Mouse (Mus musculus) midbrain, embryonic 15.5 days (tissue): ENCODE data around the gene Prss50. TPM values are rescaled to one million over a fixed set of nuclear protein-coding genes. Genes with fewer than 3 reads are reported as not detected.
"Not testable (repeated sequence)": the region's sequence is repeated elsewhere in the genome, so short reads cannot be mapped to it uniquely, and the experiment has no call there.

Source experiments
- ATAC-seq: fragments of 200-750 bp; cut with Nextera tagmentation; replicated peaks from 2 replicates; pipeline ENCODE4 v1.8.0; 2017; ENCODE audit warnings: moderate TSS enrichment
- H3K27ac ChIP-seq: fragments of 300-500 bp; sonication (generic); 2 replicates; pipeline ENCODE4 v1.5.1; 2015; ENCODE audit warnings: mild to moderate bottlenecking, inconsistent platforms
- H3K27me3 ChIP-seq: fragments of 300-500 bp; sonication (generic); replicated peaks from 2 replicates; pipeline ENCODE4 v1.6.1; 2015; ENCODE audit warnings: inconsistent platforms
- H3K36me3 ChIP-seq: fragments of 300-500 bp; sonication (generic); replicated peaks from 2 replicates; pipeline ENCODE4 v1.6.1; 2015; ENCODE audit warnings: inconsistent platforms
- H3K4me1 ChIP-seq: fragments of 300-500 bp; sonication (generic); 2 replicates; pipeline ENCODE4 v1.6.1; 2015; ENCODE audit warnings: inconsistent platforms
- H3K4me2 ChIP-seq: fragments of 300-500 bp; sonication (generic); 2 replicates; pipeline ENCODE4 v1.6.1; 2015; ENCODE audit warnings: inconsistent platforms, mild to moderate bottlenecking, moderate library complexity
- H3K4me3 ChIP-seq: fragments of 300-500 bp; sonication (generic); 2 replicates; pipeline ENCODE4 v1.5.1; 2015; ENCODE audit warnings: mild to moderate bottlenecking, inconsistent platforms
- H3K9ac ChIP-seq: fragments of 300-500 bp; sonication (generic); 2 replicates; pipeline ENCODE4 v1.6.1; 2015; ENCODE audit warnings: mild to moderate bottlenecking, inconsistent platforms
- H3K9me3 ChIP-seq: fragments of 300-500 bp; sonication (generic); 2 replicates; pipeline ENCODE4 v1.6.1; 2016; ENCODE audit warnings: inconsistent platforms
- WGBS: fragments of 180-500 bp; shearing (Covaris S2); methylation state at CpG from one replicate; pipeline ENCODE4 v1.1.7; 2015; ENCODE audit warnings: mixed read lengths; 5-methylcytosine and 5-hydroxymethylcytosine counted together
- polyA plus RNA-seq: library from polyadenylated mRNA; unstranded; fragments of >200 nt; fragmentation: Nextera tagmentation; extraction: Ambion mirVana; gene quantifications from 2 replicates; pipeline ENCODE4 v1.2.1, GENCODE M21; 2015

Prss50 gene
- polyA plus RNA-seq: 0.20 TPM in 1 of 2 replicates, not detected in the other

DNA sequence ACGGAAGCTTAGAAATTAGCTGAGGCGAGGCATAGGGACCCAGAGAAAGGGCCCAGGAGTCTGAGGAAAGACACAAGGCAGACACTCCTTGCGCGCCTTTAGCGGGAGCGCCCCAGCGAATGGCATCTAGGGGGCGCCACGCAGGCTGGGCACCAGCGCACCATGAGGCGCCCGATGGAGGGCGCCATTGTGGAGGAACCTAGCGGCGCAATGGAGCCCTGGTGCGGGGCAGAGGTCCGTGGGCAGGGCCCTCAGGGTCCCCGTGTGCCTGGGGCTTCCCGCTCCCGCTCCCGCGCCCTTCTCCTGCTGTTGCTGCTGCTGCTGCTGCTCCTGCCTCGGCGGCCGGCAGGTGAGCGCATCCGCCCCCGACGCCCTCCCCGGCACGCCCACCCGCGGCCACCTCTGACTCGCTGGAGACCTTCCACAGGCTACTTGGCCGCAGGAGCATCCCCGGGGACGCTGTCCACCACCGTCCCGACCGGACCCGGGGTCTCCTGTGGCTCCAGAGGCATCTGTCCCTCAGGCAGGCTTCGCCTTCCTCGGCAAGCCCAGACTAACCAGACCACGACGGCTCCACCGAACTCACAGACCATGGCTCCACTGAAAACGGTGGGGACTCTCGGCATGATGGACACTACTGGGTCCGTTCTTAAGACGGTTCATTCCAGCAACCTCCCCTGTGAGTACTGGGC is at the start of gene Prss50:
Prss50 (plus strand) TSS at position 187 of the 692 bp plus-strand sequence.
- H3K27me3 ChIP-seq: peaks cover 17% of the 10 kb centered on the region
- H3K36me3 ChIP-seq: no peaks in the 10 kb centered on the region
- H3K4me3 ChIP-seq: peak within 1 kb of the TSS; percentile 27; the same call in 1 of the 2 replicates
- no peak within 1 kb of the TSS for H3K27ac ChIP-seq
- no peaks in the 10 kb centered on the region for H3K9me3 ChIP-seq
- no peak for ATAC-seq
- 8% methylated on average over 48 of the region's 50 CpGs for WGBS
- H3K9ac ChIP-seq: no peak within 1 kb of the TSS
- peaks cover 5% of the 10 kb centered on the region for H3K4me1 ChIP-seq
- H3K4me2 ChIP-seq: peak within 1 kb of the TSS; percentile 50

DNA sequence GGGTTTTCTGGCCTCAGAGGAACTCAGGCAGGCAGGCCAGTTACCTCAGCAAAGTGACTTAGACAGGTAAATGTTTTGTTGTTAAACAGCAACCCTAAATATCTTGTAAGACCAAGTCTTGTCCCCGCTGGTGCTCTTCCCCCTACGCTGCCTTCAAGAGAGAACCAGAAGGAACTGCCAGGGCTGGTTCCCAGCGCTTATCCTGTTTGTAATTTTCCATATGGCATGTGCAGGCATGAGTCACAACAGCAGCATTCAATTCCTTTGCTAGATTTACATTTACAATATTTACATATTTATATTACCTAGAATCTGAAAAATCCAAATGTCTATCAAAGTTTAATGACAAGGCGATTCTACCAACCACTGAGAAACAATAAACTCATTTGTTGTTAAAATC is 47.7 kb upstream of the Prss50 start:
- Histone ChIP-seq H3K27ac (no peak overlapping the region), H3K9me3 (no peaks in the 10 kb centered on the region), H3K4me3 (no peak overlapping the region), H3K4me2 (no peak overlapping the region), H3K4me1 (no peaks in the 10 kb centered on the region), H3K36me3 (no peaks in the 10 kb centered on the region), H3K27me3 (no peaks in the 10 kb centered on the region), H3K9ac (no peak overlapping the region)
- ATAC-seq: no peak
- WGBS: 86% methylated on average over 4 of the region's 4 CpGs

DNA sequence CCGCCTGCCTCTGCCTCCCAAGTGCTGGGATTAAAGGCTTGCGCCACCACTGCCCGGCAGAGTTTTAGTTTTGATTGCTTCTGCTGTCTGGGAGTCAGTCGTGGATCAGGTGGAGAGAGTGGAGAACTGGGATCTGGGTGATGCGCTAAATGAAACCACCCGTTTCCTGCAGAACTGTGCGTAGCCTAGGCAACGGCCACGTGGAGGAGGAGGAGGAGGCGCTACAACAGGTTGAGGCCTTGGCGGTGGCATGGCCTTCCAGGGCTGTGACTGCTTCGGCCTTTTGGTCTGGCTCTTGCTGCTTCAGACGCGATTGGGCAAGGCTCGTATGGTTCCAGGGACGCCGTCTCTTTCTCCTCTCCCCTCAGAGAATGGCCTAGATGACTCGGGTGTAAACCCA is 44.0 kb upstream of the Prss50 start, which contains the start of gene Prss44:
Prss44 (plus strand) TSS at position 206 of the 400 bp plus-strand sequence.
- no peak within 1 kb of the TSS for H3K9ac ChIP-seq
- 65% methylated on average over 18 of the region's 18 CpGs for WGBS
- no peak within 1 kb of the TSS for H3K4me3 ChIP-seq
- no peak within 1 kb of the TSS for H3K4me2 ChIP-seq
- H3K36me3 ChIP-seq: no peaks in the 10 kb centered on the region
- no peak within 1 kb of the TSS for H3K27ac ChIP-seq
- H3K4me1 ChIP-seq: no peaks in the 10 kb centered on the region
- H3K9me3 ChIP-seq: no peaks in the 10 kb centered on the region
- H3K27me3 ChIP-seq: no peaks in the 10 kb centered on the region
- no peak for ATAC-seq

DNA sequence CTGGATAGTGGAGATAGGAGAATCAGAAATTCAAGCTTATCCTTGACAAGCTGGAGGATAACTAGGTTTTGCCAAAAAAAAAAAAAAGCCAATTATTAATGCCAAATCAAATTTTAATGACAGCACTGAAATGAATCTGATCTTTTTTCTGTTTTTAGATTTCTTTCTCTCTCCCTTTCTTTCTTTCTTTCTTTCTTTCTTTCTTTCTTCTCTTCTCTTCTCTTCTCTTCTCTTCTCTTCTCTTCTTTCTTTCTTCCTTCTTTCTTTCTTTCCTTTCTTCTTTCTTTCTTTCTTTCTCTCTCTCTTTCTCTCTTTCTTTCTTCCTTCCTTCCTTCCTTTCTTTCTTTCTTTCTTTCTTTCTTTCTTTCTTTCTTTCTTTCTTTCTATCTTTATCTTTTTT is 37.2 kb upstream of the Prss50 start:
- not testable (repeated sequence) for H3K9ac ChIP-seq, H3K4me2 ChIP-seq, H3K9me3 ChIP-seq, H3K4me3 ChIP-seq, H3K27ac ChIP-seq, ATAC-seq, H3K4me1 ChIP-seq, H3K36me3 ChIP-seq, H3K27me3 ChIP-seq

DNA sequence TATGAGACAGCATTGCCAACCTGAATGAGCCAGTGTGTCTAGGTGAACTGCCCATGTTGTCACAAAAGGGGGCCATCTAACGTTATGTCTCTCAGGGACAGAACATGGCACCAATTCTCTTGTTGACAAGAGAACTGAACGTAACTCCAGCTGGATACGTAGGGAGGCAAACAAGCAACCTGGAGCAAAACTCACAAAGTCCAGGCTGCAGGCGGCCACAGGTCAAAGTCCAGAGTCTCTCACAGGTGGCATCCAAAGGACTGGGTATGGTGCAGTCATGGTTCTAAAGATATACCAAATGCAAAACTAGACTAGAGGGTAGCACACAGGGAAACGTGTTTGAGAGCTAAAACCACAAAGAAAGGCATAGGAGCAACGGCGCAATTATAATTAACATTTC is 36.3 kb upstream of the Prss50 start:
- no peak overlapping the region for H3K9ac ChIP-seq
- no peaks in the 10 kb centered on the region for H3K27me3 ChIP-seq
- H3K4me3 ChIP-seq: no peak overlapping the region
- H3K4me1 ChIP-seq: no peaks in the 10 kb centered on the region
- H3K36me3 ChIP-seq: no peaks in the 10 kb centered on the region
- no peaks in the 10 kb centered on the region for H3K9me3 ChIP-seq
- H3K4me2 ChIP-seq: no peak overlapping the region
- no peak overlapping the region for H3K27ac ChIP-seq
- 94% methylated on average over 7 of the region's 7 CpGs for WGBS
- ATAC-seq: no peak

DNA sequence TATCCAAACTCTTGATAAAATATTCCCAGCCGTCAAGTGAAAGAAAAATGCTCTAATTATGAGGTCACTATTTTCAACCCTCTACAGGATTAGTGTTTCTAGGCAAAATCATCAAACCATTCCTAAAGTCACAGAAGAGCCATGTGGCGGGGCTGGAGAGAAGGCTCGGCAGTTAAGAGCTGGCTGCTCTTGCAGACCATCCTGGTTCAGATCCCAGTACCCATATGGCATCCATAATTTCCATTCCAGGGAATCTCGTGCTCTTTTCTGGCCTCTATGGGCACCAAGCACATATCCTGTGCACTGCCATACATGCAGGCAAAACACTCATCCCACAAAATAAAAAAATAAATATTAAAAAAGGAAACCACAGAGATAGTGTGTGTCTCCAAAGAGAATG is 32.3 kb upstream of the Prss50 start:
- no peaks in the 10 kb centered on the region for H3K4me1 ChIP-seq
- H3K36me3 ChIP-seq: no peaks in the 10 kb centered on the region
- 84% methylated on average over 4 of the region's 4 CpGs for WGBS
- no peaks in the 10 kb centered on the region for H3K9me3 ChIP-seq
- no peak overlapping the region for H3K4me2 ChIP-seq
- no peak overlapping the region for H3K27ac ChIP-seq
- no peak overlapping the region for H3K4me3 ChIP-seq
- no peak for ATAC-seq
- no peaks in the 10 kb centered on the region for H3K27me3 ChIP-seq
- H3K9ac ChIP-seq: no peak overlapping the region

DNA sequence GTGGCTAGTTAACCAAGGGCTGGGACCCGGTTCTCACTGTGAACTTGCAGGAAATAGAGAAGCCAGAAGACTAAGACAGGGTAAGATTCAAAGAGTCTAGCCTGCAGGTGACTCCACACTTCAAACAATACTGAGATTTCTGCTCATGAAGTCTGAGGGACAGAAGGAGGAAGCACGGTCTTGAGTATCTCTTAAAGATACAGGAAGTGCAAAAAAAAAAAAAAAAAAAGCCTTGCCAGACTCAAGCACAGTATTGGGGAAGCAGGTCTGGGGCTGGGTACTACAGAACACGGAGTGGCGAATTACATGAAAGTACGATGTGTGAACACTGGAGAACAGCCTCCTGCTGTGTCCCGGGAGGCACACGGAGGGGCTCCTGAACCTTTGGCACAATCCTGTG is 31.9 kb upstream of the Prss50 start:
- no peak for ATAC-seq
- Histone ChIP-seq H3K9me3 (no peaks in the 10 kb centered on the region), H3K27ac (no peak overlapping the region), H3K4me2 (no peak overlapping the region), H3K4me3 (no peak overlapping the region), H3K9ac (no peak overlapping the region), H3K4me1 (no peaks in the 10 kb centered on the region), H3K36me3 (no peaks in the 10 kb centered on the region), H3K27me3 (no peaks in the 10 kb centered on the region)
- 67% methylated on average over 7 of the region's 7 CpGs for WGBS

DNA sequence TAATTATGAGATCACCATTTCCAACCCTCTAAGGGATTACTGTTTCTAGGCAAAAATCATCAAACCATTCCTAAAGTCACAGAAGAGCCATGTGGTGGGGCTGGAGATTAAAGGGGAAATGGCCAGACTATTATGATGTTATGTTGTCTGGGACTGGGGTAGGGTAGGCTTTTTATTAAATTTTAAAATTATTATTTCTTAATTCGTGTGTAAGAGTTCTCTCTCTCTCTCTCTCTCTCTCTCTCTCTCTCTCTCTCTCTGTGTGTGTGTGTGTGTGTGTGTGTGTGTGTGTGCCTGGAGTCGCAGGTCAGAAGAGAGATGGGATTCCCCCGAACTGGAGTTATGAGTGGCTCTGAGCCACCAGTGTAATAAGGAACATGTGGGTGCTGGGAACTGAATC is 31.4 kb upstream of the Prss50 start, which contains the start of gene Prss43:
Prss43 (plus strand) TSS at position 301 of the 400 bp plus-strand sequence.
- Histone ChIP-seq H3K27ac (no peak within 1 kb of the TSS), H3K4me3 (no peak within 1 kb of the TSS), H3K9me3 (no peaks in the 10 kb centered on the region), H3K27me3 (no peaks in the 10 kb centered on the region), H3K9ac (no peak within 1 kb of the TSS), H3K4me1 (no peaks in the 10 kb centered on the region), H3K36me3 (no peaks in the 10 kb centered on the region), H3K4me2 (no peak within 1 kb of the TSS)
- 70% methylated on average over 3 of the region's 3 CpGs for WGBS
- ATAC-seq: no peak

DNA sequence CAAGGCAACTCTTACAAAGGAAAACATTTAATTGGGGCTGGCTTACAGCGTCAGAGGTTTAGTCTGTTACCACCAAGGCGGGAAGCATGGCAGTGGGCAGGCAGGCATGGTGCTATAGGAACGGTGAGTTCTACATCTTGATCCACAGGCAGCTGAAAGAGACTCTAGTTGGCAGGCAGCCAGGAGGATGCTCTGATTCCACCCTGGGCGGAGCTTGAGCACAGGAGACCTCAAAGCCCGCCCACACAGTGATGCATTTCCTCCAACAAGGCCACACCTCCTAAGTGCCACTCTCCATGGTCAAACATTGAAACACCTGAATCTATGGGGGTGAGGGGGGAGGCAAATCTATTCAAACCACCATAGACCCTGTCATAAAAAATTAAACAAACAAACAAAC is 24.7 kb upstream of the Prss50 start:
- 71% methylated on average over 5 of the region's 5 CpGs for WGBS
- Histone ChIP-seq H3K9ac (no peak overlapping the region), H3K9me3 (no peaks in the 10 kb centered on the region), H3K4me3 (no peak overlapping the region), H3K4me1 (no peaks in the 10 kb centered on the region), H3K36me3 (no peaks in the 10 kb centered on the region), H3K27me3 (no peaks in the 10 kb centered on the region), H3K27ac (no peak overlapping the region), H3K4me2 (no peak overlapping the region)
- ATAC-seq: no peak

DNA sequence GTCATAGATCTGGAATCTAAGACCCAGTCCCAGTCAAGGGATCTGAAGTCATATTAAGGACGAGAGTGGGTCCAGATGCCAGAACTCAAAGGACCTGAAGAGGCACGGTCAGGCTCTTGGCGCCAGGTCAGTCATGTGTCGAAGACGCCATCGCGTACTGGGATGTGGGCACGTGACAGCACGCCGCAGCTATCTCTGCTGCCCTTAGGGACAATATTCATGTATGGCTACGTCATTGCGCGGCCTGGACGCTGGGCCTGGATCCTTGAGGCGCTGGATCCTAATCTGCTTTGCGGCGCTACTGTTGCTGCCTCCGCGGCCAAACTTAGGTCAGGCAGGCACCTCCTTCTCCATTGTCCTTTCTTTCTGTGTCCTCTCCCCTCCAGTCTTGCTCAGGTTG is 23.4 kb upstream of the Prss50 start, which contains the start of gene Prss45:
Prss45 (plus strand) TSS at position 178 of the 400 bp plus-strand sequence.
- Histone ChIP-seq H3K9me3 (no peaks in the 10 kb centered on the region), H3K9ac (no peak within 1 kb of the TSS), H3K27ac (no peak within 1 kb of the TSS), H3K4me1 (no peaks in the 10 kb centered on the region), H3K4me2 (no peak within 1 kb of the TSS), H3K4me3 (no peak within 1 kb of the TSS), H3K27me3 (no peaks in the 10 kb centered on the region), H3K36me3 (no peaks in the 10 kb centered on the region)
- ATAC-seq: no peak
- WGBS: 81% methylated on average over 19 of the region's 19 CpGs

DNA sequence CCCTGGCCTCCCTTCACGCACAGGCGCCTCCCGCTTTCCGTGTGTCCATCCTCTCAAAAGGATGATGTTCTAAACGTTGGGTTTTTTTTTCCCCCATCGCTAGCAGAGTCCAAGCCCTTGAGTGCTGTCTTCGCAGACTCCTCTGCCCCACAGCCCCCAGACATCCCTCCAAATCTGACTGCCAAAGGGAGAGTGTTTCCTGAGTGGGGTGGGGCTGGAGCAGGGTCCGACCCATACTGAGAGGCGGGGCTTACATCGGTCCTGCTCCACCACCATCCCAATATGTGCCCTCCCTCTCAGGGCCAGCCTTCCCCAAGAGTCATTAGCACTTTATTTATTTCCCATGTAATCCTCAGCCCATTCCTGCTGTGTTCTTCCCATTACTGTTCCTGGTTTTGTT is 22.8 kb upstream of the Prss50 start:
- H3K36me3 ChIP-seq: no peaks in the 10 kb centered on the region
- WGBS: 33% methylated on average over 10 of the region's 10 CpGs
- H3K4me1 ChIP-seq: no peaks in the 10 kb centered on the region
- no peak overlapping the region for H3K4me2 ChIP-seq
- no peak overlapping the region for H3K27ac ChIP-seq
- no peaks in the 10 kb centered on the region for H3K9me3 ChIP-seq
- H3K9ac ChIP-seq: no peak overlapping the region
- no peaks in the 10 kb centered on the region for H3K27me3 ChIP-seq
- ATAC-seq: no peak
- H3K4me3 ChIP-seq: no peak overlapping the region

DNA sequence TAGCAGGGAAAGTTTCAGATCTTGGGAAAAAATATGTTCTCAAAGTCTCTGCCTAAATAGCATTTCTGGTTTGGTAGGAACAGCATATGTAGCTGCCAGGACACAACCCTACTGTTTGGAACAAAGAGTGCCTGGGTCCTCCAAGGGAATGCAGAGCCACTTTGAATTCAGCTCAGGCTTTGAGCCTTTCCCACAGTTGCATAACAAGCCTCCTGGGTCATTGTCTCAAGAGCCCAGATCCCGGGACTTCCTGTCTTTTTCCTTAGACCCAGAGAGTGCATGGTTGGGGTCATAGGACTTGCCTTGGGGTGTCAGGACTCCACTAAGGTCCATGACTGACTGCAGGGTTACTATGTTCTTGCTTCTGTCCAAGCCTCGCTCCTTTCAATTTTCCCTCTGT is 21.7 kb upstream of the Prss50 start:
- Histone ChIP-seq H3K27ac (no peak overlapping the region), H3K9me3 (no peaks in the 10 kb centered on the region), H3K9ac (no peak overlapping the region), H3K36me3 (no peaks in the 10 kb centered on the region), H3K4me1 (no peaks in the 10 kb centered on the region), H3K4me3 (no peak overlapping the region), H3K4me2 (no peak overlapping the region), H3K27me3 (no peaks in the 10 kb centered on the region)
- 59% methylated on average over 2 of the region's 2 CpGs for WGBS
- ATAC-seq: no peak

DNA sequence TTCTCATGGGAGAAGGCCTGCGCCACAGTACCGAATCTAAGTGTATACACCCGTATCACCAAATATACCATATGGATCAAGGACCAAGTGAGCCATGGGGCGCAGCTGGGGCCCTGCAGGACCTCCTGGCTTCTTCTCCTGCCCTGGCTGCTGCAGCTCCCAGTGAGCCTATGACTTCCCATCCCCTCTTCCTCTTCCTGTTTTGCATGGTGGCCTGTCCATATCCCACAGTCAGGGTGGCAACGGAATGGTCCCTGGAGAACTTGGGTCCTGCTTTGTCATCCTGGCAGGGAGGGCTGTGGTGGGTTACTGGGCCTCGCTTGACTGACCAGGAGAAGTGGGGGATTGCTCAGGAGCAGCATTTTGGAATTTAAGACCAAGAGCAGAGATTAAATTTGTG is 16.9 kb upstream of the Prss50 start:
- Histone ChIP-seq H3K4me3 (no peak overlapping the region), H3K4me1 (no peaks in the 10 kb centered on the region), H3K4me2 (no peak overlapping the region), H3K9ac (no peak overlapping the region), H3K36me3 (no peaks in the 10 kb centered on the region), H3K9me3 (no peaks in the 10 kb centered on the region), H3K27ac (no peak overlapping the region), H3K27me3 (no peaks in the 10 kb centered on the region)
- 74% methylated on average over 6 of the region's 6 CpGs for whole genome bisulfite sequencing
- ATAC-seq: no peak
